Mouse (Mus musculus) liver, embryonic 12.5 days (tissue): ENCODE results near the gene Nup188. TPM values are rescaled to one million over a fixed set of nuclear protein-coding genes. Genes with fewer than 3 reads are reported as not detected.
A peak's percentile ranks its signal among the peaks of the same experiment; 100 is the strongest.

Experiments used
- ATAC-seq: fragments of 200-750 bp; cut with Nextera tagmentation; 2 replicates; pipeline ENCODE4 v1.8.0; 2017; ENCODE audit warnings: moderate number of reproducible peaks, mild to moderate bottlenecking, moderate library complexity
- H3K27ac ChIP-seq: fragments of 300-500 bp; sonication (generic); 2 replicates; pipeline ENCODE4 v1.5.1; 2016; ENCODE audit warnings: mild to moderate bottlenecking
- H3K27me3 ChIP-seq: fragments of 300-500 bp; sonication (generic); replicated peaks from 2 replicates; pipeline ENCODE4 v1.6.1; 2016; ENCODE audit warnings: mild to moderate bottlenecking, moderate library complexity
- H3K36me3 ChIP-seq: fragments of 300-500 bp; sonication (generic); 2 replicates; pipeline ENCODE4 v1.6.1; 2016; ENCODE audit warnings: mild to moderate bottlenecking, moderate library complexity
- H3K4me1 ChIP-seq: fragments of 300-500 bp; sonication (generic); 2 replicates; pipeline ENCODE4 v1.6.1; 2016
- H3K4me2 ChIP-seq: fragments of 300-500 bp; sonication (generic); 2 replicates; pipeline ENCODE4 v1.6.1; 2016; ENCODE audit warnings: mild to moderate bottlenecking, moderate library complexity
- H3K4me3 ChIP-seq: fragments of 300-500 bp; sonication (generic); 2 replicates; pipeline ENCODE4 v1.5.1; 2016; ENCODE audit warnings: mild to moderate bottlenecking, moderate library complexity
- H3K9ac ChIP-seq: fragments of 300-500 bp; sonication (generic); 2 replicates; pipeline ENCODE4 v1.6.1; 2016; ENCODE audit warnings: mild to moderate bottlenecking, moderate library complexity
- H3K9me3 ChIP-seq: fragments of 300-500 bp; sonication (generic); replicated peaks from 2 replicates; pipeline ENCODE4 v1.6.1; 2016; ENCODE audit warnings: mild to moderate bottlenecking, moderate library complexity
- WGBS: fragments of 180-500 bp; shearing (Covaris S2); methylation state at CpG from one replicate; pipeline ENCODE4 v1.1.7; 2016; ENCODE audit not compliant: insufficient replicate concordance; 5-methylcytosine and 5-hydroxymethylcytosine counted together
- polyA plus RNA-seq: library from polyadenylated mRNA; unstranded; fragments of >200 nt; fragmentation: Nextera tagmentation; extraction: Ambion mirVana; gene quantifications from 2 replicates; pipeline ENCODE4 v1.2.1, GENCODE M21; 2016

The Nup188 gene
- polyA plus RNA-seq, 1 experiment from 2014 or later, result 23.9 TPM

- no peak overlapping the region for H3K4me3 ChIP-seq
- H3K9me3 ChIP-seq, result no peaks in the 10 kb centered on the region
- H3K4me2 ChIP-seq, result no peak overlapping the region
- H3K9ac ChIP-seq, result no peak overlapping the region
- no peak overlapping the region for H3K27ac ChIP-seq
- no peak for ATAC-seq
- H3K27me3 ChIP-seq, result no peaks in the 10 kb centered on the region
- H3K4me1 ChIP-seq, result peaks cover 45% of the 10 kb centered on the region
- whole genome bisulfite sequencing, result 84% methylated on average over 5 of the region's 5 CpGs
- peaks cover 84% of the 10 kb centered on the region for H3K36me3 ChIP-seq
Observed at GRCm38 (mm10) chr2:30247036-30247435, 39.2 kb upstream of the Nup188 start.

- no peak for ATAC-seq
- Histone ChIP-seq H3K27me3 (no peaks in the 10 kb centered on the region), H3K9me3 (no peaks in the 10 kb centered on the region), H3K4me2 (no peak overlapping the region), H3K4me3 (no peak overlapping the region), H3K27ac (no peak overlapping the region), H3K36me3 (peaks cover 80% of the 10 kb centered on the region), H3K4me1 (peaks cover 45% of the 10 kb centered on the region), H3K9ac (no peak overlapping the region)
- 79% methylated on average over 4 of the region's 4 CpGs for WGBS
Observed at GRCm38 (mm10) chr2:30247681-30248080, 38.5 kb upstream of the Nup188 start.

GRCm38 (mm10) chr2:30249182-30249581, 37.0 kb upstream of the Nup188 start:
- Histone ChIP-seq H3K27me3 (no peaks in the 10 kb centered on the region), H3K4me3 (no peak overlapping the region), H3K4me2 (no peak overlapping the region), H3K9me3 (no peaks in the 10 kb centered on the region), H3K9ac (no peak overlapping the region), H3K4me1 (peaks cover 53% of the 10 kb centered on the region), H3K27ac (no peak overlapping the region), H3K36me3 (peaks cover 79% of the 10 kb centered on the region)
- 90% methylated on average over 3 of the region's 3 CpGs for WGBS
- no peak for ATAC-seq

- peaks cover 79% of the 10 kb centered on the region for H3K36me3 ChIP-seq
- H3K9me3 ChIP-seq, result no peaks in the 10 kb centered on the region
- no peak overlapping the region for H3K4me3 ChIP-seq
- no peak for ATAC-seq
- H3K4me1 ChIP-seq, result peaks cover 41% of the 10 kb centered on the region
- H3K27ac ChIP-seq, result no peak overlapping the region
- H3K4me2 ChIP-seq, result no peak overlapping the region
- H3K27me3 ChIP-seq, result no peaks in the 10 kb centered on the region
- 82% methylated on average over 10 of the region's 10 CpGs for whole genome bisulfite sequencing
- no peak overlapping the region for H3K9ac ChIP-seq
Observed at GRCm38 (mm10) chr2:30250166-30251128, 35.8 kb upstream of the Nup188 start.

GRCm38 (mm10) chr2:30251417-30252104, 34.6 kb upstream of the Nup188 start:
- 55% methylated on average over 5 of the region's 5 CpGs for WGBS
- H3K27ac ChIP-seq, result peak overlapping the region; percentile 17; the same call in 1 of the 2 replicates

GRCm38 (mm10) chr2:30252521-30252920, 33.7 kb upstream of the Nup188 start:
- no peak overlapping the region for H3K4me2 ChIP-seq
- no peak overlapping the region for H3K4me3 ChIP-seq
- 74% methylated on average over 3 of the region's 3 CpGs for WGBS
- peaks cover 35% of the 10 kb centered on the region for H3K4me1 ChIP-seq
- H3K36me3 ChIP-seq, result peaks cover 86% of the 10 kb centered on the region
- no peak for ATAC-seq
- H3K9me3 ChIP-seq, result no peaks in the 10 kb centered on the region
- H3K27me3 ChIP-seq, result no peaks in the 10 kb centered on the region
- H3K27ac ChIP-seq, result peak overlapping the region; percentile 17; the same call in 1 of the 2 replicates
- no peak overlapping the region for H3K9ac ChIP-seq

More at GRCm38 (mm10) chr2:30251417-30252104, 34.6 kb upstream of the Nup188 start:
- Histone ChIP-seq H3K9me3 (no peaks in the 10 kb centered on the region), H3K27me3 (no peaks in the 10 kb centered on the region), H3K9ac (peak overlapping the region; percentile 12), H3K4me3 (no peak overlapping the region), H3K4me2 (peak overlapping the region; percentile 40), H3K4me1 (peaks cover 35% of the 10 kb centered on the region), H3K36me3 (peaks cover 80% of the 10 kb centered on the region)
- ATAC-seq, result peak; percentile 81

GRCm38 (mm10) chr2:30253809-30254208, 32.4 kb upstream of the Nup188 start:
- H3K9me3 ChIP-seq, result no peaks in the 10 kb centered on the region
- H3K4me2 ChIP-seq, result no peak overlapping the region
- no peak overlapping the region for H3K27ac ChIP-seq
- no peak for ATAC-seq
- H3K36me3 ChIP-seq, result peaks cover 87% of the 10 kb centered on the region
- peaks cover 48% of the 10 kb centered on the region for H3K4me1 ChIP-seq
- no peak overlapping the region for H3K4me3 ChIP-seq
- no peaks in the 10 kb centered on the region for H3K27me3 ChIP-seq
- no peak overlapping the region for H3K9ac ChIP-seq
- WGBS, result 55% methylated on average over 5 of the region's 5 CpGs

GRCm38 (mm10) chr2:30255631-30256395, 30.4 kb upstream of the Nup188 start:
- ATAC-seq, result no peak
- Histone ChIP-seq H3K27me3 (no peaks in the 10 kb centered on the region), H3K4me1 (peaks cover 55% of the 10 kb centered on the region), H3K4me2 (no peak overlapping the region), H3K36me3 (peaks cover 87% of the 10 kb centered on the region), H3K9me3 (no peaks in the 10 kb centered on the region), H3K27ac (no peak overlapping the region), H3K9ac (no peak overlapping the region), H3K4me3 (no peak overlapping the region)
- WGBS, result 91% methylated on average over 42 of the region's 42 CpGs

GRCm38 (mm10) chr2:30256616-30257350, 29.4 kb upstream of the Nup188 start:
- no peaks in the 10 kb centered on the region for H3K9me3 ChIP-seq
- 0 out of 2 replicates have a peak overlapping the region, but pooled peaks have one; percentile 20 for H3K9ac ChIP-seq
- WGBS, result 91% methylated on average over 30 of the region's 30 CpGs
- peaks cover 45% of the 10 kb centered on the region for H3K4me1 ChIP-seq
- H3K27ac ChIP-seq, result no peak overlapping the region
- ATAC-seq, result no peak
- peaks cover 94% of the 10 kb centered on the region for H3K36me3 ChIP-seq
- no peak overlapping the region for H3K4me2 ChIP-seq
- no peak overlapping the region for H3K4me3 ChIP-seq
- no peaks in the 10 kb centered on the region for H3K27me3 ChIP-seq

- Histone ChIP-seq H3K4me2 (no peak overlapping the region), H3K4me3 (no peak overlapping the region), H3K36me3 (peaks cover 98% of the 10 kb centered on the region), H3K27me3 (no peaks in the 10 kb centered on the region), H3K9ac (no peak overlapping the region), H3K4me1 (peaks cover 34% of the 10 kb centered on the region), H3K27ac (0 out of 2 replicates have a peak overlapping the region, but pooled peaks have one; percentile 37), H3K9me3 (no peaks in the 10 kb centered on the region)
- 51% methylated on average over 7 of the region's 7 CpGs for WGBS
- ATAC-seq, result no peak
Observed at GRCm38 (mm10) chr2:30257699-30258460, 28.3 kb upstream of the Nup188 start.
